Mouse (Mus musculus) gonadal fat pad, adult 2 months (tissue): Measurements from ENCODE around the gene Fry. TPM values are rescaled to one million over a fixed set of nuclear protein-coding genes. Genes with fewer than 3 reads are reported as not detected.

Experiments used
- DNase-seq: peaks from one replicate; pipeline ENCODE4 v3.0.0-alpha.2; 2012; ENCODE audit warnings: low read depth
- polyA plus RNA-seq: library from polyadenylated mRNA; depleted of rRNA; stranded (reverse); fragments of >200 nt; gene quantifications from 2 replicates; pipeline ENCODE4 v1.2.3, GENCODE M21; 2012

The Fry gene
- polyA plus RNA-seq, 1 experiment = 53.3 TPM

DNA sequence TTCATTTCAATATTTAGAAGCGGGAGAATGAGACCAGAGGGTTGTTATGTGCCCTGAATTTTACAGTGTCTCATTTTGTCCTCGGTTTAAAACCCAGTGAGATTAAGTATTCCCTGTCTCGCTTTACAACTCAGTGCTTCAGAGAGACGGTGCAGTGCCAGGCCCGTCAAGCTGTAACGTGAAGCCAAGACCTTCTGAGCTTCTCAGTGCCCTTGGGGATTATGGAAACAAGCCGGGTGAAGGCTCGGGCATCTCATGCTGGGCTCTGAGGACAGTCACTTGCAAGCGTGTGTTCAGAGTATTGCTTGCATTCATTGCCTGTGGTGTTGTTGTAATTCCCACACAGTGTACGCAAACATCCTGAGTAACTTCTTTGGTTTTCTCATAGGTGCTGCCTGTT lies 218.0 kb downstream of the Fry start:
- no peak for DNase-seq

DNA sequence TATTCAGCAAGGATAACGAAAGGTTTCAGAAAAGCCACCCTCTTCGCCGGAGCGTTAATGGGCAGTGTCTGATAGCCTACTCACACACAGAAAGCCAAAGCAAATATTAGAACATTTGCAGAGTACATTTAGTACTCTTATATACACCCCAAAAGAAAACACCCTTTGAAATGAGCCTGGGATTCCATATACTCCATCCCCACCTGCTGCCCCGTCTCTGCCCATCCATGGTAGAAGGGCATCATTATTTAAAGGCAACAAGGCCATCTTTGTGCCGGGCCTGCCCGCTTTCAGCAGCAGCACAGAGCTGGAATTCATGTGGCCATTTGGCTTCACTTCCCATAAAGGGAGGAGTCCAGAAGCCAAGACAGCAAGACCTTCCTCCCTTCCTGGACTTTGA lies 219.3 kb downstream of the Fry start:
- no peak for DNase-seq

DNA sequence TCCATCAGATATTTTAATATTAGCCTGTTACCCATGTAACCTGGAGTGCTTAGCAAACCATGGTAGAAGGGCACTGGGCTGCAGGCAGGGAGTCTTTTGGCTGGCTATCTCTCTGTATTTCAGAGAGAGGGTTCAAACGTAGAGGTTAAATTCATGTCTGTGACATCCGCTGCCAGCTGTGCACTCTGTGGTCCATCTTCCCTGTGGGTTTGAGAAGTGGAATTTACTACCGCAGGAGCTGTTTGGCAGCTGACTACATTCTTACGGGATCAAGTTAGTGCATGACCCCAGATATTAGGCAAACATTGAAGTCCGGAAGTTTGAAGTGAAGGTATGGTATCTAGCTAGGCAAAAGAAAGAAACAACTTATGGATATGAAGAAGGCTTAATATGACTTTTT lies 222.5 kb downstream of the Fry start:
- no peak for DNase-seq

DNA sequence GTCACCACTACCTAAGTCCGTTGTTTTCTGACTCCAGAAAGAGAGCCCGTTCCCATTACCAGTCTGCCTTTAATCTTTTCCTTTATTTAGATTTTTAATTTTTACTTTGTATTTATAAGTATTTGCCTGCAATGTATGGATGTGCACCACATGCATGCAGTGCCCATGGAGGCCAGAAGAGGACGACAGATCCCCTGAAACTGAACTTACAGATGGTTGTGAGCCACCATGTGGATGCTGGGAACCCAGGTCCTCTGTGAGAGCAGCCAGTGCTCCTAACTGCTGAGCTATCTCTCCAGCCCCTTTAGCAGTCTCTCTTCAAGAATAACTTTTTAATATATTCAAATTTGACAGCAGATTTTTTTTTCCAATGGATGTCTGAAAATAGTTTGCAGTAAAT lies 223.7 kb downstream of the Fry start:
- no peak for DNase-seq

DNA sequence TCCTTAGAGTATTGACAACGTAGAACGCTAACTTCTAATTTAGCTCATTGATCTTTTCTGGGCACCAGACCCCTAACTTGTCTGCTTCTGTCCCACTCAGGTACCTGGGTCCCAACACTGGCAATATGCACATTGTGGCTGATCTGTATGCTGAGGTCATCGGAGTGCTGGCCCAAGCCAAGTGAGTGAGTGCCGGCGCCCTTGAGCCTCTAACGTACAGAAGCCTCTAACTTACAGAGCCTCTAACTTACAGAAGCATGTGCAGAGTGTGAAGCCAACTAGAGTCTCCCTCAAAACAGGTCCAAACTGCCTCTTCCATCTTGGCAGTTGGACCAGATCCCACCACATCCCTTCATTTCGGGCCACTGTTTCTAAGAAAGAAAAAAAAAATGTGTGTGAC lies 227.5 kb downstream of the Fry start:
- no peak for DNase-seq

DNA sequence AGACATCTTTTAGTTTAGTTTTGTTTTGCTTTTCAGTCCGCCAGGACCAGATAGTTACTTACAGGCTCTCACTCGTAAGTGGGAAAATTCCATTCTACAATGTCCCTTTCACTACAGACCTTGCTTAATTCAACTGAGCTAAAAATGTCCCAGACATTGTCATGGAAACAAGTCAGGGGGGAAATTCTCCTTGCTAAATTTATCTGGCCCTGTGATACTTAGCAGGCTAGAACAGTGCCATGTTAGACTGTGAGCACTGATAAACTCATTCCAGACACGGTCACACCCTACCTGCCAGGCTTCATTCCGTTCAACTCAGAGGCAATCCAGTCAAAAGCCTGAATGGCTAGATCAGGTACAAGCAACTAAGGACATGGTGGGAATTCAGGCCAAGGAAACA lies 227.9 kb downstream of the Fry start:
- no peak for DNase-seq

DNA sequence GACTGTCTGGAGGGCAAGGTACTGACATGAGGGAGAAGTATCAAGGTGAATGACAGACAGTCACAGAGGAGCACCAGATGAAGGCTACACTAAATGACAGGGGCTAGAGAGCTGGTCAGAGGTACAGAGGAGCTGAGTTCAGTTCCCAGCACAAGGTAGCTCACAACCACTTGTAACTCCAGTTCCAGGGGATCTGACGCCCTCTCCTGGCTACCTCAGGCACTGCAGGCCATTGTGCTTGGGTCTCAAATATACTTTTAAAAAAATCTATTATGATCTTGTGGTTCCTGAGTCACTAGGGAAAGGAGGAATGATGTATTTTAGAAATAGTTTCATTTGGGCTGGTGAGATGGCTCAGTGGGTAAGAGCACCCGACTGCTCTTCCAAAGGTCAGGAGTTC lies 229.4 kb downstream of the Fry start:
- DNase-seq = no peak

DNA sequence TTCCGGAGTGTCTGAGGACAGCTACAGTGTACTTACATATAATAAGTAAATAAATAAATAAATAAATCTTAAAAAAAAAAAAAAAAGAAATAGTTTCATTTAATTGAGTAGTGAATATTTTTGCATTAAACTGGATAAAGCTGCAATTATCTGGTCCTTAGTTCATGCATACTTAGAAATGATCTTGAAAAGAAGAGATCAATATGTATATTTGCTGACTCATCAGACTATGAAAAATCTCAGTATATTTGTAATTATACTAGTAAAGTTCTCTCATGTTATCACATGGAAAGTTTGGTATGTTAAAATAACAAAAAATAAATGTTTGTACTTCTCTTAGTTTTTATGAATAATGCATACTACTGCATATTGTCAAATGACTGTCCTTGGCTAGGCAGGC lies 229.9 kb downstream of the Fry start:
- no peak for DNase-seq

DNA sequence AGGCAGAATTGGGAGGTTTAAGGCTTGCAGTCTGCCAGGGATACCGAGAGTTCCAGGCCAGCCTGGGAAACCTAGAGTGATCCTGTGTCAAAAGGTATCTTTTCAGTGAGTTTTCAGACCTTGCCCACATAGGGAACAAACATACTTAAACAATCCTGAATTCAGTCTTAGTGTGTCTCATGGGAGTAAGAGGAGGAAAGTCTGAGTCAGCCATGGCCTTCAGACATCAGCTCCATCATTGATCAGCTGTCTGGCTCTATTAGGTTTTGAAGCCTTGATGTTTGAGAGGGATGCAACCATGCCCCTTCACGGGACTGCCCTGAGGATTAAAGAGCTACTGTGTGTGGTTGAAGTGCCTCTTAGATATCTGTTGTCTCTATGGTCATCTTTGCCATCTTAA lies 232.7 kb downstream of the Fry start:
- DNase-seq = no peak

DNA sequence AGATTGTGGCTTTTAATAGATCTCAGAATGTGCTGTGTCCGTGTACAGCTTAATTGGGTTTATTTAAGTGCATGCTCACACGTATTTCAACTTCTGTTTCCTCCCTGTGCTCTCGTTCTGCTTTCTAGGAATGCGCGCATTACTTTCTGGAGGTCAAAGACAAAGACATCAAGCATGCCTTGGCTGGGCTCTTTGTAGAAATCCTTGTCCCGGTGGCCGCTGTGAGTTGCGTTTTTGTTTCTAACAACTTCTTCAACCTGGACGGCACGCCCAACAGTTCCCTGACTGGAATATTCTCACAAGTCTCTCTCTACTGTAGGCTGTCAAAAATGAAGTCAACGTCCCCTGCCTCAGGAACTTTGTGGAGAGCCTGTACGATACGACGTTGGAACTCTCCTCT lies 240.2 kb downstream of the Fry start:
- no peak for DNase-seq

DNA sequence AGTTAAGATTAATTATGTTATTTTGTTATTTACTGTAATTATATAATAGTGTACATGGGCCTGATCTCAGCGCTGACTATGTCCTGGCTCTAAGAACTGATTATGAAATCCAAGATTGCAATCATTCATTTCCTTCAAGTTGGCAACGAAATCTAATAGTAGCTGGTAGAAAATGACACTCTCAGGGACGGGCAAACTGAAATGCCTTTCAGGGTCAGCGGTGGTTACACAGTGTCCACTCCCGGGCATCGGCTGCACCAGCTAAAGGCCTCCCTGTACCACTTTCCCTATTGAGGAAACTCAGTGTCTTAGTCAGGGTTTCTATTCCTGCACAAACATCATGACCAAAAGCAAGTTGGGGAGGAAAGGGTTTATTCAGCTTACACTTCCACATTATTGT lies 243.8 kb downstream of the Fry start:
- no peak for DNase-seq

DNA sequence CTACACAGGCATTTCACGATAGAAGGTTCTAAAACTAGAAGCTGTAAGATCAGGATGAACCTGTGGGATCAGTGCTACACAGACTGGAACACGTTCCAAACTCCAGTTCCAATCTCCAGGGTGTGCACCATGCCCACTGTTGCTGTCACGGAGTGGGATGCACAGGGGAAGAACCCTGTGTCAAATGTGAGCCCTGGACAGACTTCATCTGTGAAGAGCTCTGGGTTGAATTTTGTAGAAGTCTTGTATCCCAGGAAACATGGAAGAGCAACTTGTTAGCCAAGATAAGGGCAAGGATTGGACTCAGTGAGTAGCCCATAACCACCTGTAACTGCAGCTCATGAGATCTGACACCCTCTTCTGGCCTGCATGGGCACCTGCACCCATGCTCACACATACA lies 246.2 kb downstream of the Fry start:
- no peak for DNase-seq

DNA sequence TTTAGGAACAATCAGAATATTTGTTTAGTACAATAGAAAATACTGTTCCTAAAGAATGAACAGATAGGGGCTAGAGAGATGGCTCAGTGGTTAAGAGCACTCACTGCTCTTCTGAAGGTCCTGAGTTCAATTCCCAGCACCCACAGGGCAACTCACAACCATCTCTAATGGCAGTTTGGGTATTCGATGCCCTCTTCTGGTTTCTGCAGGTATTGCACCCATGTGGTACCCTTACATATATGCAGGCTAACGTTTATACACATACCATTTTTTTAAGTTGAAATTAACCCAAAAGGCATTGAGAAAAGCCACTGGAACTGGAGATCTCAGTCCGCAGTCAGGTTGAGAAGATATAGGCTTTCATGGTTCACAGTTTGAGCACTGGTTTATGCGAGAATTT lies 248.6 kb downstream of the Fry start:
- no peak for DNase-seq

DNA sequence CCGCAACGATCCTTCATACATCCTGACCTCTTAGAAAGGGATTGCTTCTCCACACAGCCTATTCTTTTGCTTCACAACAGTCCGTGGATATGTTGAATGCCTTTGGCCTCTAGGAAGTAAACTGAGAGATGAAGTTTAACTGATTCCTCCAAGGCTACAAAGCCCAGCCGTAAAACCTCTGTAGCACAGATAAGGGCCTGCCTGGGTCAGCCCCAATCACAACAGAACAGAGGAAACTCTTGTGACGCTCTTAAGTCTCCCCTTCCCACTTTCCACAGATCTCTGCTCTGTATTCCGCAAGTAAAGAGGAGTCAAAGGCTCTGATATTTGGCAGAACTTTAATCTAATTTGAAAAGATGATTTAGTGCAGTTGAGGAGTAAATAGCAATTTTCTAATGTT lies 251.8 kb downstream of the Fry start:
- no peak for DNase-seq

DNA sequence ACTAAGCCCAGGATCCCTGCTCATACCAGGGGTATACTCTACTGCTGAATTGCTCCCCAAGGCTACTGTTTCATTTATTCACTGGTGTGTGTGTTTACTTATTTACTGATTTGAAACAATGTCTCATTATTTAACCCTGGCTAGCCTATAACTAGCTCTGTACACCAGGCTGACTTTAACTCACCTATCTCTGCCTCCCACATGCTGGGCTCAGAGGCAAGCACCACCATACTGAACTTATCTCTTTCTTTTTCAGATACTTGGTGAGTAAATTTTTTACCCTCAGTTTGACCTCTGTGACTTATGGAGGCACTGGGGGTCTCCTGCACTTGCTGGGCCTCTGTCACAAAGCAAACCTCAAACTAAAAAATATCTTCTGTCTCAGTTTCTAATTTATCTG lies 252.4 kb downstream of the Fry start:
- DNase-seq = no peak

DNA sequence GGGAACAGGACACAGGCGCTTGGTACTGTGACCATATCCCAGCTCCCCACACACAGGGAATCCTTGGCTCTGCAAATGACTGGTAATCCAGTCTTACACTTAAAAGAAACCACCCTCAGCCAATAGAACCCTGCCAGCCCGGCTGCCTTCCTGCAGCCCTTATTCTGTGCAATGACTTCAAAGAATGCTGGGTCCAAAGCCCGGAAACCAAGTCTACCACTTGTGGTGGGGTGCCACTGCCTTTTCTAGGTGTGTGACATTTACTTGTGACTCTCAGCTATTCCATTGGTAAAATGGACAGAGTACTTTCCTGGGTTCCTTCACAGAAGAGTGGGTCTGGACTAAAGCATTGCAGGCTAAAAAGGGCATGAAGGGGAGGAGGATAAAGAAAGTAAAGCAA lies 254.5 kb downstream of the Fry start:
- no peak for DNase-seq

DNA sequence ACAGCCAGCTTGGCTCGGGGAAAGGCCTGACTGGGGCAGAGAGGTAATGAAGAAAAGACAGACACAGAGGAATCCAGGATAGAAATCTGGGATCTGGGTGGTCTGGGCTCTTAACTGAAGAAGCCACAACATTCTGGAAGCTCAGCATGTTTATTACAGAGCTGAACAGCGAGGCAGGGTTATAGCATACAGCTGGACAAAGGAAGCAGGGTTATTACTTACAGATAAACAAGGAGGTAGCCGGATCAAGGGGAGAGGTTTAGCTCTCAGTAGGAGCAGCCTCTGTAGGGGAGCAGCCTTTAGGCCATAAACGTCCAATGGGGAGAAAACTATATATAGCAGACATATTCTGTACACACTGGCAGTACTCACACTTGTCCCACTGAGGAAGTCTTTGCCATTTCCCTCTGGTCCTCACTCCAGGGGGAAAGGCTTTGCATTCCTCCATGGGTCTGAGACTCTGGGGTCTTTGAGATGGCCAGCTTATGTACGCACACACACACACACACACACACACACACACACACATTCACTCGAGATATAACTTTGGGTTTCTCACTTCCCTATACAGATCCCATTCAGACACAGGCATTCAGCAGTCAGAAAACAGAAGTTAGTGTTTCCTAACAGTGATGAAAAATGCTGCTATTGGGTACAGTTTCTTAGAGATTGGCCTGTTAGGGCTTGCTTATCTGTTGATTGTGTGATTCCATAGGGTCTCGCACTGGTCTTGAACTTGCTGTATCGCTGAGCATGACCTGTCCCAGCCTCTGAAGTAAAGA lies 256.5 kb downstream of the Fry start:
- DNase-seq = no peak

DNA sequence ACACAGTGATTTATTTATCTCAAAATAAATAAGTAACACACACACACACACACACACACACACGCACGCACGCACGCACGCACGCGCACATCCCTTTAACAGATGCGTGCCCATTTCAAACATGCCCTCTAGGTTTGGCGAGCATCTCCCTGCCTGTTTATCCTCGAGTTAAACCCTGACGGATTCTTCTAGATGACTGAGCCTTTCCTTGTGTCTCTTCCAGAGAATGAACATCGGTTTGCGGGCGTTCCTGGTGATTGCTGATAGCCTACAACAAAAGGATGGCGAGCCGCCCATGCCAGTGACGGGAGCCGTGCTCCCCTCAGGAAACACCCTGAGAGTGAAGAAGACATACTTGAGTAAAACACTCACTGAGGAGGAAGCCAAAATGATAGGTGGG lies 260.1 kb downstream of the Fry start:
- DNase-seq = no peak

DNA sequence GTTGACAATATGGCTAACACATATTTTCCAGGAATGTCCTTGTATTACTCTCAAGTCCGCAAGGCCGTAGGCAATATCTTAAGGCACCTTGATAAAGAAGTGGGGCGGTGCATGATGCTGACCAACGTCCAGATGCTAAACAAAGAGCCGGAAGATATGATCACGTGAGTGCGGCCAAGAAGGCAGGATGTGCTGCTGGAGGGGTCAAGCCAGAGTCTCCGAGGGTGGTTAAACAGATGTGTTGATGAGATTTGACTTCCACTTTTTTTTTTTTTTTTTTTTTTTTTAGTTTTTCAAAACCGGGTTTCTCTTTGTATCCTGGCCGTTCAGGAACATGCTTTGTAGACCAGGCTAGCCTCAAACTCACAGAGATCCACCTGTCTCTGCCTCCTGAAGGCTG lies 262.3 kb downstream of the Fry start:
- no peak for DNase-seq

DNA sequence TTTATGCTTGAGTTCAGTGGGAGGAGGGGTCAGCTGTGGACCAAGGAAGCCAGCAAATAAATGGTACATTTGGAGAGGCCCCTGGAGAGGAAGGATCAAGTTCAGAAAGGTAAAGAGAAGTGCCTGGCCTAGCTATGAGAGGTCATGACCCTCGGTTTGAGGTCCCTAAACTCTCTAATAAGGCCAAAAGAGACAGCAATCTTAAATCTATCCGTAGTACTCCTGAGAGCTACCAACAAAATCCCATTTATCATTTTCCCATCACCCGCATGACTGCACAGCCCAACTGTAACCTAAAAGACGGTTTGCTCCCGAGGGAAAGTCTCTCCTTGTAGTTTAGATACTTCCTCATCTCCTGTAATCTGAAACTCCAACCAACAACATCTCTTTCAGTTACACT lies 264.0 kb downstream of the Fry start:
- no peak for DNase-seq

DNA sequence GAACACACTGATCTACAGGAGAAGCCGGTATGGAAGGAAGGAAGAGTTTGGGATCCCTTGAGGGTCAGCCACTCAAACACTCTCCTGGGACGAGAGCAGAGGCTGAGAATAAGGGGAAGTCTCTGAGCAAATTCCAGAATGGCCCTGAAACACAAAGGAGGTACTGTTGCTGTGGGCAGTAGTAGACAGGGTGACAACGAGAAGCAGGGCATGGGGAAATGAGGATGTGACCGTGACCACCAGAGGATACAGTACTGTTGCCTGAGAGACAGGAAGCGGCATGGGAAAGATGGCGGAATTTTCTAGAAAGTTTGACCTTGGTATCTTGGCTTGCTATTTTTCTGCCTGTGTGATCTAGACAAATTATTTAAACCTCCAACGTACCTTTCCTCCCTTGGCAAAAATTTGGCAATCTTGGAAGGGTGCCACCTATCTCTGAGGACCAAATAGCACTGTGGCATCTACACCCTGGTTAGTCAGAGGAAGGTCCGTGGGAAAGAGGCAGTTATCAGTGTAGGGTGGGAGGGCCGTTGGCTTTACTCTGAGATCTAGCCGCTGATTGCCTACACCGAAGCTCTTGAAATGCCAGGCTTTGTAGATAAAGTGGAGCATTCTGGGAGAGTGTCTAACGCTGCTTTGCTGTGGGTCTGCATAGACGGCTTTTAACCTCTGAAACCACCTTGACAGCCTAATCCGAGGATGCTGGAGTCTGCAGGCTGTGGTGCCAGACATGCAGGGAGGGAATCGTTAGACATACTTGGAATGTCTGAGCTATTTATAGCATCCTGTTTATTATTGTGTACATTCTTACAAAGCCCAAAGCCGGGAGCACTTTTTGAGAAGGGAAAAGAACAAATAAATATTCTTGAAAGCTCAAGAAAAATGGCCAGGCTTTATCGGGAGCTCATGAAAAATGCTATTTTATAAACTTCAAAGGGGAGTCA lies 266.1 kb downstream of the Fry start:
- no peak for DNase-seq

DNA sequence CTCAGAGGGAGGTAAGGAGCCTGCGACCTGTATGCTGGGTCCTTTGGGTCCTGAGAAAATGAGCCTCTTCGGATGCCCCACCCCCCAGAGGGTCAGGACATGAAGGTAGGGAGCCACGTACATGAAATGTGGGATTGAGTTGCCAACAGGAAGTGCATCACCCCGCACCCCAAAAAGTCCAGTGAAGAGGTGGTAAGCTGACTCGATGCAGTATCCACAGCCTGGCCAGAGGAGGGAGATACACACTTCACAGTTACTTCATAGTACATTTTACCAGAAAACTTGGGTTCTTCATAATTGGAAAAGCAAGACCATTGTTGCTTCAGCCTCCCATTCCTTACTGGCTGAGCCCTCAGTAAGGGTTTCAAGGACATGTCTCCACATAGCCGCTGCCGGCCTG lies 266.8 kb downstream of the Fry start:
- DNase-seq = no peak

DNA sequence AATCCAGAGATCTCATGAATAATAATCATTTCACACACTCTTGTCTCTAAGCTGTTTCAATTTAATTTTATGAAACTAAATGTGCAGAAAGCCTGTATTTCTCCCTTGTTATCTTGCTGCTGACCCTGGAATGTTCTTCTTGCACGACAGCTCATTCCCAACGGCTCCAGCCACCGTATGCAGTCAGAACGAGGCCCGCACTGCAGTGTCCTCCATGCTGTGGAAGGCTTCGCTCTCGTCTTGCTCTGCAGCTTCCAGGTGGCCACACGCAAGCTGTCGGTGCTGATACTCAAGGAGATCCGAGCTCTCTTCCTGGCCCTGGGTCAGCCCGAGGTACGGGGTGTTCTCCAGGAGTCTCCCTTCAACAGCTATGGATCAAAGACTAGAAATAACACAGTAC lies 270.2 kb downstream of the Fry start:
- DNase-seq = no peak
